ENCODE assay signal across 13 mouse cellular contexts in genomic region chr17:56708692-56709091, GRCm38 (mm10). TPM values are rescaled to one million over a fixed set of nuclear protein-coding genes. Genes with fewer than 3 reads are reported as not detected.
"Had no signal": no experiment of that assay in that cellular context is flagged by ENCODE, and none has a peak within 500 bp of the region (broad histone marks: within the 10 kb centered on the region; RNA-seq: fewer than 3 reads in every experiment).

No protein-coding gene starts in this region.

- H3K4me2 ChIP-seq: limb, embryonic 13.5 days; midbrain, embryonic 12.5 days; stomach, embryonic 15.5 days had no signal

- H3K4me3 ChIP-seq: limb, embryonic 13.5 days; midbrain, embryonic 12.5 days; myocyte; stomach, embryonic 15.5 days had no signal

- H3K4me1 ChIP-seq: limb, embryonic 13.5 days; midbrain, embryonic 12.5 days; stomach, embryonic 15.5 days had no signal

- H3K9me3 ChIP-seq: limb, embryonic 13.5 days; midbrain, embryonic 12.5 days; stomach, embryonic 15.5 days had no signal

- H3K9ac ChIP-seq: limb, embryonic 13.5 days; liver, embryonic 14.5 days; midbrain, embryonic 12.5 days; stomach, embryonic 15.5 days had no signal

- H3K27me3 ChIP-seq: limb, embryonic 13.5 days; midbrain, embryonic 12.5 days; stomach, embryonic 15.5 days had no signal

- H3K27ac ChIP-seq: limb, embryonic 13.5 days; liver, embryonic 14.5 days; midbrain, embryonic 12.5 days; stomach, embryonic 15.5 days had no signal

- DNase-seq: kidney, postnatal 25 days; left cerebral cortex, postnatal 4 days; lung, adult 18-20 months; right cerebral cortex, postnatal 14 days; thymus, adult 2 months; thymus, postnatal 25 days had no signal

RNA-seq across cellular contexts. Expression of gene Nrtn, which starts 48.6 kb away (rescaled TPM):
- total RNA-seq: megakaryocyte-erythroid progenitor cell, adult 5-6 weeks; neutrophil, adult 5-6 weeks had no signal
